Mouse (Mus musculus) heart, postnatal 36 days (tissue): Measurements from ENCODE around the gene Il4. TPM values are rescaled to one million over a fixed set of nuclear protein-coding genes. Genes with fewer than 3 reads are reported as not detected.
"Not testable (repeated sequence)": the region's sequence is repeated elsewhere in the genome, so short reads cannot be mapped to it uniquely, and the experiment has no call there.

Experiments
- DNase-seq, 2 experiments: peaks; one replicate each; pipeline ENCODE4 v3.0.0; 2021 to 2022
- intact Hi-C: fragments of 180-260 bp; cut with DNase I; formaldehyde crosslinking; loops from one replicate; pipeline ENCODE4 v1.15.1; 2025
- total RNA-seq, 2 experiments: library from RNA; stranded (reverse); gene quantifications; 2 replicates each; pipeline ENCODE4 v1.2.3; 2021

Gene Il4
- total RNA-seq, 2 experiments from 2014 or later: not detected

- intact Hi-C loops: loop anchor here (5.0 kb wide), 3 partner anchors 47 to 108 kb away; partner anchors contain the start of gene Gm9837
- no peak for DNase-seq
These were observed 37.9 kb downstream of the Il4 start for GRCm38 (mm10) chr11:53580562-53580961.

GRCm38 (mm10) chr11:53567224-53568014, 51.0 kb downstream of the Il4 start, which contains the start of gene Kif3a:
TSS of gene Kif3a (plus strand) at chr11:53567379.
- DNase-seq: peak; percentile 93 to 96
- intact Hi-C loops: loop anchor here (2.0 to 5.0 kb wide), 2 partner anchors 39 to 95 kb away; partner anchors contain the start of gene Gm9837

- DNase-seq: no peak
- intact Hi-C loops: loop anchor here (2.0 to 5.0 kb wide), 2 partner anchors 38 to 94 kb away; partner anchors contain the start of gene Gm9837
These were observed 51.8 kb downstream of the Il4 start for GRCm38 (mm10) chr11:53566646-53567045.

- intact Hi-C loops: loop anchor here (1.0 kb wide), 1 partner anchor 9 kb away; no protein-coding TSS in a partner anchor
- no peak for DNase-seq
These were observed 56.5 kb downstream of the Il4 start for GRCm38 (mm10) chr11:53561986-53562385.

GRCm38 (mm10) chr11:53559980-53560379, 58.5 kb downstream of the Il4 start:
- DNase-seq, intact Hi-C loops: not testable (repeated sequence)

- intact Hi-C loops, DNase-seq: not testable (repeated sequence)
These were observed 60.5 kb downstream of the Il4 start for GRCm38 (mm10) chr11:53557992-53558391.

GRCm38 (mm10) chr11:53556529-53556928, 61.9 kb downstream of the Il4 start:
- DNase-seq, intact Hi-C loops: not testable (repeated sequence)

Other genes starting within 250 kb of the Il4 start
- gene Leap2, start 195.5 kb downstream of the Il4 start, total RNA-seq: not detected
- 1,000 to 10,000 TPM; 2,773 to 2,928 TPM for gene Uqcrq, start 187.8 kb downstream of the Il4 start, total RNA-seq
- under 1 TPM; 0.19 to 0.39 TPM for gene Gdf9, start 187.6 kb downstream of the Il4 start, total RNA-seq
- not detected for gene Gm10447, start 161.6 kb downstream of the Il4 start, total RNA-seq
- under 1 TPM; 0.39 to 0.76 TPM for gene Shroom1, start 161.5 kb downstream of the Il4 start, total RNA-seq
- gene Gm9837, start 148.2 kb downstream of the Il4 start, total RNA-seq: not detected
- not detected for gene Gm9945, start 138.5 kb downstream of the Il4 start, total RNA-seq
- under 1 TPM; 0.14 TPM for gene Sowaha, start 138.4 kb downstream of the Il4 start, total RNA-seq
- 10 to 100 TPM; 28.4 to 35.3 TPM for gene Sept8, start 99.4 kb downstream of the Il4 start, total RNA-seq
- gene Kif3a, start 51.3 kb downstream of the Il4 start, total RNA-seq: 1 to 10 TPM; 8.2 to 10.0 TPM
- not detected for gene Il13, start 16.0 kb upstream of the Il4 start, total RNA-seq
- gene Rad50, start 88.7 kb upstream of the Il4 start, total RNA-seq: 1 to 10 TPM; 6.9 to 8.1 TPM
- not detected for gene Il5, start 102.1 kb upstream of the Il4 start, total RNA-seq
- gene Irf1, start 151.3 kb upstream of the Il4 start, total RNA-seq: 10 to 100 TPM; 18.6 to 23.6 TPM
- gene Gm17334, start 154.5 kb upstream of the Il4 start, total RNA-seq: under 1 TPM in 1 of 2 experiments, not detected in 1; 0.60 TPM
- gene Gm12216, start 240.6 kb upstream of the Il4 start, total RNA-seq: 1 to 10 TPM; 1.6 TPM